Mouse (Mus musculus) neural tube, embryonic 11.5 days (tissue): ENCODE results near the gene Reck. TPM values are rescaled to one million over a fixed set of nuclear protein-coding genes. Genes with fewer than 3 reads are reported as not detected.
A peak's percentile ranks its signal among the peaks of the same experiment; 100 is the strongest.

Source experiments
- ATAC-seq: fragments of 200-750 bp; cut with Nextera tagmentation; 2 replicates; pipeline ENCODE4 v1.8.0; 2017; ENCODE audit warnings: moderate number of reproducible peaks, mild to moderate bottlenecking, moderate TSS enrichment, moderate library complexity; ENCODE audit not compliant: insufficient read depth, low FRiP score, low TSS enrichment
- DNase-seq: peaks from one replicate; pipeline ENCODE4 v3.0.0-alpha.2; 2015; ENCODE audit warnings: low spot score
- H3K27ac ChIP-seq: fragments of 300-500 bp; sonication (generic); 2 replicates; pipeline ENCODE4 v1.5.1; 2014; ENCODE audit warnings: low read depth, mild to moderate bottlenecking, low read length
- H3K27me3 ChIP-seq: fragments of 300-500 bp; sonication (generic); 2 replicates; pipeline ENCODE4 v1.6.1; 2014; ENCODE audit warnings: mild to moderate bottlenecking, low read length, mixed read lengths; ENCODE audit not compliant: control insufficient read depth, insufficient read depth
- H3K36me3 ChIP-seq: fragments of 300-500 bp; sonication (generic); 2 replicates; pipeline ENCODE4 v1.6.1; 2014; ENCODE audit warnings: mild to moderate bottlenecking, low read length, moderate library complexity, mixed read lengths; ENCODE audit not compliant: control insufficient read depth, insufficient read depth
- H3K4me1 ChIP-seq: fragments of 300-500 bp; sonication (generic); 2 replicates; pipeline ENCODE4 v1.6.1; 2014; ENCODE audit warnings: low read length, mixed read lengths; ENCODE audit not compliant: control insufficient read depth, insufficient read depth
- H3K4me2 ChIP-seq: fragments of 300-500 bp; sonication (generic); 2 replicates; pipeline ENCODE4 v1.6.1; 2014; ENCODE audit warnings: low read depth, mild to moderate bottlenecking, moderate library complexity
- H3K4me3 ChIP-seq: fragments of 300-500 bp; sonication (generic); 2 replicates; pipeline ENCODE4 v1.5.1; 2014; ENCODE audit warnings: low read depth, low read length
- H3K9ac ChIP-seq: fragments of 300-500 bp; sonication (generic); 2 replicates; pipeline ENCODE4 v1.6.1; 2014; ENCODE audit warnings: mild to moderate bottlenecking, low read length
- H3K9me3 ChIP-seq: fragments of 300-500 bp; sonication (generic); 2 replicates; pipeline ENCODE4 v1.6.1; 2016; ENCODE audit warnings: low read length; ENCODE audit not compliant: control insufficient read depth
- WGBS: fragments of 180-500 bp; shearing (Covaris S2); extraction: QIAGEN DNeasy Blood & Tissue Kit; methylation state at CpG from one replicate; pipeline ENCODE4 v1.1.7; 2014; 5-methylcytosine and 5-hydroxymethylcytosine counted together
- polyA plus RNA-seq: library from polyadenylated mRNA; unstranded; fragments of >200 nt; fragmentation: Nextera tagmentation; extraction: Ambion mirVana; gene quantifications from 2 replicates; pipeline ENCODE4 v1.2.1, GENCODE M21; 2014

The Reck gene
- polyA plus RNA-seq, 1 experiment from 2014 or later, result 15.9 TPM

GRCm38 (mm10) chr4:43859886-43860285 is 15.4 kb upstream of the Reck start:
- Histone ChIP-seq H3K4me1 (no peaks in the 10 kb centered on the region), H3K4me2 (no peak overlapping the region), H3K27ac (no peak overlapping the region), H3K9me3 (no peaks in the 10 kb centered on the region), H3K9ac (no peak overlapping the region), H3K27me3 (no peaks in the 10 kb centered on the region), H3K4me3 (no peak overlapping the region), H3K36me3 (no peaks in the 10 kb centered on the region)
- DNase-seq, result no peak
- WGBS, result 81% methylated on average over 10 of the region's 10 CpGs
- ATAC-seq, result no peak

- DNase-seq (peak; percentile 77), ATAC-seq (no peak)
- 21% methylated on average over 14 of the region's 14 CpGs for WGBS
- no peak overlapping the region for H3K27ac ChIP-seq
- H3K9me3 ChIP-seq, result no peaks in the 10 kb centered on the region
- H3K27me3 ChIP-seq, result no peaks in the 10 kb centered on the region
- H3K9ac ChIP-seq, result no peak overlapping the region
- no peak overlapping the region for H3K4me3 ChIP-seq
- no peak overlapping the region for H3K4me2 ChIP-seq
- no peaks in the 10 kb centered on the region for H3K36me3 ChIP-seq
- H3K4me1 ChIP-seq, result no peaks in the 10 kb centered on the region
Measured at GRCm38 (mm10) chr4:43860744-43861519, 14.4 kb upstream of the Reck start.

DNA sequence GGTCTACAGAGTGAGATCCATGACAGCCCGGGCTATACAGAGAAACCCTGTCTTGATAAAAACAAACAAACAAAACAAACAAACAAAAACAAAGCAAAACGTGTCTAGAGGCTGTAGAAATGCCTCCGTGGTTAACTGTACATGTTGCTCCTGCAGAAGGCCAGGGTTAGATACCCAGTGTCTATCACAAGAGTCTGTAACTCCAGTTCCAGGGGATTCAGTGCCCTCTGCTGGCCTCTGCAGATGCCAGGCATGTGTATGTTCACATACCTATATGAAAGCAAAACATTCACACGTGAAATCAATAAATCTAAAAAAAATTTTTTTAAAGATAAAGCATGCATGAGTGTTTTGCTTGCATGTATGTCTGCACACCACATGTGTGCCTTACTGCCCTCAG is 12.0 kb upstream of the Reck start:
- 72% methylated on average over 4 of the region's 4 CpGs for WGBS
- Histone ChIP-seq H3K4me1 (no peaks in the 10 kb centered on the region), H3K36me3 (no peaks in the 10 kb centered on the region), H3K4me3 (no peak overlapping the region), H3K27ac (no peak overlapping the region), H3K9ac (no peak overlapping the region), H3K9me3 (no peaks in the 10 kb centered on the region), H3K27me3 (no peaks in the 10 kb centered on the region), H3K4me2 (no peak overlapping the region)
- no peak for ATAC-seq
- no peak for DNase-seq

- no peak overlapping the region for H3K4me2 ChIP-seq
- H3K27me3 ChIP-seq, result no peaks in the 10 kb centered on the region
- H3K4me1 ChIP-seq, result no peaks in the 10 kb centered on the region
- H3K9ac ChIP-seq, result no peak overlapping the region
- WGBS, result 86% methylated on average over 10 of the region's 10 CpGs
- H3K27ac ChIP-seq, result no peak overlapping the region
- no peaks in the 10 kb centered on the region for H3K36me3 ChIP-seq
- DNase-seq (no peak), ATAC-seq (no peak)
- H3K9me3 ChIP-seq, result no peaks in the 10 kb centered on the region
- no peak overlapping the region for H3K4me3 ChIP-seq
Measured at GRCm38 (mm10) chr4:43869821-43870220, 5.5 kb upstream of the Reck start.

DNA sequence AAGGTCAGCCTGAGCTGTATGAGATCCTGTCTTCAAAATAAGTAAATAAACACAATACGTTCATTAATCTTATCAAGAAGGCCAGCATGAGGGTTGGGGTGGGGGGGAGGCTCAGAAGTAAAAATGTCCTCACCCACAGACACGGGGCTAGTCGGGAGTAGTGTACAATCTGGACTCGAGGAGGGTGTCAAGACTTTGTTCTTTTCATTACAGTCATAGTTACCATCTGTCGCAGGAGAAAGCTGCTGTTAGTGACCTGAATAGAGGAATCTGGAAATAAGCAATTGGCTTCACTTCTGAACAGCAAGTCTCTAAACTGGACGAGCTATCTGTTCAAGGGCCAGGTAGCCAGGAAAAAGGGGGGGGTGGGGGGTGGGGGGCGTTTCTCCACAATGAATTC is 829 bp upstream of the Reck start:
- DNase-seq (no peak), ATAC-seq (no peak)
- no peaks in the 10 kb centered on the region for H3K27me3 ChIP-seq
- H3K4me2 ChIP-seq, result peak overlapping the region; percentile 69; the same call in 1 of the 2 replicates
- no peaks in the 10 kb centered on the region for H3K9me3 ChIP-seq
- no peak overlapping the region for H3K4me3 ChIP-seq
- no peaks in the 10 kb centered on the region for H3K4me1 ChIP-seq
- H3K9ac ChIP-seq, result peak overlapping the region; percentile 77; the same call in 1 of the 2 replicates
- no peaks in the 10 kb centered on the region for H3K36me3 ChIP-seq
- WGBS, result 47% methylated on average over 7 of the region's 7 CpGs
- no peak overlapping the region for H3K27ac ChIP-seq

- peak overlapping the region; percentile 24; the same call in 1 of the 2 replicates for H3K27ac ChIP-seq
- DNase-seq, result no peak
- H3K4me2 ChIP-seq, result peak overlapping the region; percentile 69
- peak; percentile 62; the same call in 1 of the 2 replicates for ATAC-seq
- peak overlapping the region; percentile 78 for H3K4me3 ChIP-seq
- WGBS, result under 1% methylated on average over 20 of the region's 20 CpGs
- H3K9ac ChIP-seq, result peak overlapping the region; percentile 77
- no peaks in the 10 kb centered on the region for H3K9me3 ChIP-seq
- no peaks in the 10 kb centered on the region for H3K36me3 ChIP-seq
- no peaks in the 10 kb centered on the region for H3K27me3 ChIP-seq
- no peaks in the 10 kb centered on the region for H3K4me1 ChIP-seq
Measured at GRCm38 (mm10) chr4:43875919-43876411, 635 bp downstream of the Reck start.

DNA sequence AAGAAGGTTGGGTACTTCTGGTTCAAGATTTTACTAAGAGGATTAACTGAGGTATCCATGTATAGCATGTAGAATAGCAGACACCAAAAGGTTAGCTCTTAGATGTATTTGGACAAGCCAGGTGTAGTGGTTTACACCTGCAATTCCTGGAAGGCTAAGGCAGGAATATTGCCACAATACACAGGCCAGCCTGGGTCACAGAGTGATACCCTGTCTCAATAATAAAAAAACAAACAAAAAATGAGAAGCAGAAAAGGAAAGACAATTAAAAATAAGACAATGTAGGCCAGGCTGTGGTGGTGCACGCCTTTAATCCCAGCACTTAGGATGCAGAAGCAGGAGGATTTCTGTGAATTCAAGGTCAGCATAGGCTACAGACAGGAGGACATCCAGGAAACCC is 1.9 kb downstream of the Reck start:
- DNase-seq (no peak), ATAC-seq (no peak)
- Histone ChIP-seq H3K9me3 (no peaks in the 10 kb centered on the region), H3K9ac (no peak overlapping the region), H3K4me1 (no peaks in the 10 kb centered on the region), H3K4me2 (no peak overlapping the region), H3K4me3 (no peak overlapping the region), H3K36me3 (no peaks in the 10 kb centered on the region), H3K27ac (no peak overlapping the region), H3K27me3 (no peaks in the 10 kb centered on the region)
- WGBS, result 95% methylated on average over 1 of the region's 1 CpGs

DNA sequence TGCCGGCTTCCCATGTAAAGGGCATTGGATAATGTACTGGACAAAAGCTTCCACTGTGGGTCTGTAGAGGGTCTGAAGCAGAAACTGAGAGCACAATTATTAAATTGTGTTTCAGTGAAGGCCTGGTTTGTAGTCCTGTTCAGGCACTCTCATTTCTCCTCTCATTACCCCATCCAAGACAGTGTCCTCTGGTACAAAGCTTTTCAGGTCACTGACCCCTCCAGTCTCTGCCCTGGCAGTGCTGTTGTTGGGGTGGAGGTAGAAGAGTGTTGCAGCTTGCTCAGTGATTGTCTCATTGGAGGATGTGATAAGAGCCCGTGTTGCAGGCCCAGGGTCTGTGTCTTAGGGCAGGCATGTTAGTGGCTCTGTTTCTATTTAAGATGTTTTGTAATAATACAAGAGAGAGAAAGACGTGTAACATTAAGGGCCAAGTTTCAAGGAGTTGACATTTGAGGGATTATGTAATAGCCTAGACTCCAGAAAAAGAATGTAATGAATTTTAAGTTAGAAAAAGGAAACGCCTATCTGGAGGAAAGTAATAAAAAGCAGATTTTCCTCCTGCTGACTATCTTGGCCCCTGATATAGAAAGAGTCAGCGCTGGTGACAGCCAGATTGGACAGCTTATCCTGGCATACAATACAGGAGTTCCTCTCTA is 2.9 kb downstream of the Reck start:
- Histone ChIP-seq H3K4me3 (no peak overlapping the region), H3K4me1 (no peaks in the 10 kb centered on the region), H3K36me3 (no peaks in the 10 kb centered on the region), H3K27ac (no peak overlapping the region), H3K9ac (no peak overlapping the region), H3K4me2 (no peak overlapping the region), H3K27me3 (no peaks in the 10 kb centered on the region), H3K9me3 (no peaks in the 10 kb centered on the region)
- ATAC-seq (no peak), DNase-seq (no peak)
- WGBS, result 68% methylated on average over 5 of the region's 5 CpGs

- WGBS, result 85% methylated on average over 6 of the region's 6 CpGs
- Histone ChIP-seq H3K9ac (no peak overlapping the region), H3K4me2 (no peak overlapping the region), H3K4me1 (no peaks in the 10 kb centered on the region), H3K4me3 (no peak overlapping the region), H3K27ac (no peak overlapping the region), H3K9me3 (no peaks in the 10 kb centered on the region), H3K27me3 (no peaks in the 10 kb centered on the region), H3K36me3 (no peaks in the 10 kb centered on the region)
- ATAC-seq, result no peak
- no peak for DNase-seq
Measured at GRCm38 (mm10) chr4:43879566-43879965, 4.2 kb downstream of the Reck start.
